Mouse (Mus musculus) CH12.LX (cell line): ENCODE measurements around the gene Gimap7. TPM values are rescaled to one million over a fixed set of nuclear protein-coding genes. Genes with fewer than 3 reads are reported as not detected.

Experiments used
- DNase-seq: peaks from one replicate; pipeline ENCODE4 v3.0.0-alpha.2; 2013; ENCODE audit errors: extremely low read depth
- H3K27ac ChIP-seq: 2 replicates; pipeline ENCODE4 v1.5.1; 2012; ENCODE audit warnings: low read depth, mild to moderate bottlenecking, control low read depth, moderate library complexity; ENCODE audit not compliant: insufficient read depth
- H3K27me3 ChIP-seq: replicated peaks from 2 replicates; pipeline ENCODE3; 2012; ENCODE audit warnings: inconsistent platforms
- H3K36me3 ChIP-seq, 2 experiments: replicated peaks in 1 of 2; 2 replicates each; pipeline versions ENCODE3 to v1.6.1; 2012; ENCODE audit warnings: inconsistent platforms in 1 of 2, low read length in 1 of 2, mild to moderate bottlenecking in 1 of 2, mixed read lengths in 1 of 2, moderate library complexity in 1 of 2; ENCODE audit not compliant: control insufficient read depth in 1 of 2, insufficient read depth in 1 of 2
- H3K4me1 ChIP-seq, 2 experiments: 2 replicates each; pipeline ENCODE4 v1.6.1; 2012; ENCODE audit warnings: inconsistent platforms in 1 of 2, moderate library complexity in 1 of 2; ENCODE audit not compliant: insufficient read depth in 2 of 2, control insufficient read depth in 1 of 2
- H3K4me2 ChIP-seq: 2 replicates; pipeline ENCODE4 v1.6.1; 2012; ENCODE audit warnings: low read depth, mild to moderate bottlenecking, control low read depth; ENCODE audit not compliant: poor library complexity, insufficient read depth, severe bottlenecking
- H3K4me3 ChIP-seq, 3 experiments: fragments of 150-350 bp in 1 of 3; sonication (generic) in 1 of 3; replicated peaks in 1 of 3; 2 replicates each; pipeline versions ENCODE3 to v1.5.1; 2011 to 2012; ENCODE audit warnings: low read depth in 2 of 3, low read length in 2 of 3, mild to moderate bottlenecking in 2 of 3, moderate library complexity in 2 of 3, control low read depth in 1 of 3, improper control_type of control experiment in 1 of 3, inconsistent platforms in 1 of 3, mixed read lengths in 1 of 3; ENCODE audit not compliant: poor library complexity in 1 of 3
- H3K79me2 ChIP-seq: replicated peaks from 2 replicates; pipeline ENCODE4 v1.6.1; 2012; ENCODE audit warnings: mild to moderate bottlenecking, moderate library complexity; ENCODE audit not compliant: control insufficient read depth, poor library complexity, insufficient read depth, severe bottlenecking; ENCODE audit errors: extremely low read depth
- H3K9ac ChIP-seq: 2 replicates; pipeline ENCODE4 v1.6.1; 2012; ENCODE audit warnings: low read depth, mild to moderate bottlenecking, control low read depth, moderate library complexity; ENCODE audit not compliant: insufficient read depth
- H3K9me3 ChIP-seq: replicated peaks from 2 replicates; pipeline ENCODE3; 2012; ENCODE audit warnings: low read length, inconsistent platforms, mixed read lengths
- BHLHE40 ChIP-seq: IDR thresholded peaks from 2 replicates; pipeline ENCODE4 v1.6.1; 2011; ENCODE audit warnings: mild to moderate bottlenecking, low read depth, low read length, improper control_type of control experiment
- CHD1 ChIP-seq: IDR thresholded peaks from 2 replicates; pipeline ENCODE4 v1.6.1; 2012; ENCODE audit warnings: low read depth, low read length, improper control_type of control experiment, inconsistent platforms
- CHD2 ChIP-seq: IDR thresholded peaks from 2 replicates; pipeline ENCODE4 v1.6.1; 2011; ENCODE audit warnings: low read length, improper control_type of control experiment
- CTCF ChIP-seq, 2 experiments: IDR thresholded peaks in 1 of 2; conservative IDR thresholded peaks in 1 of 2; 2 replicates each; pipeline ENCODE4 v1.5.1; 2011 to 2012; ENCODE audit warnings: low read depth in 2 of 2, low read length in 2 of 2, improper control_type of control experiment in 1 of 2, inconsistent platforms in 1 of 2, mild to moderate bottlenecking in 1 of 2, moderate library complexity in 1 of 2
- E2F4 ChIP-seq: IDR thresholded peaks from 2 replicates; pipeline ENCODE4 v1.6.1; 2011; ENCODE audit warnings: low read depth, low read length, improper control_type of control experiment; ENCODE audit not compliant: insufficient replicate concordance
- ELF1 ChIP-seq: IDR thresholded peaks from 2 replicates; pipeline ENCODE4 v1.6.1; 2014; ENCODE audit warnings: low read depth, mild to moderate bottlenecking, inconsistent platforms, low read length, improper control_type of control experiment
- EP300 ChIP-seq: IDR thresholded peaks from 2 replicates; pipeline ENCODE4 v1.6.1; 2011; ENCODE audit warnings: low read length, improper control_type of control experiment
- GABPA ChIP-seq: IDR thresholded peaks from 2 replicates; pipeline ENCODE4 v1.6.1; 2012; ENCODE audit warnings: low read depth, low read length, improper control_type of control experiment, inconsistent platforms; ENCODE audit not compliant: insufficient replicate concordance
- HCFC1 ChIP-seq: IDR thresholded peaks from 2 replicates; pipeline ENCODE4 v1.6.1; 2012; ENCODE audit warnings: low read depth, mild to moderate bottlenecking, inconsistent platforms, low read length, improper control_type of control experiment
- IRF4 ChIP-seq: IDR thresholded peaks from 2 replicates; pipeline ENCODE4 v1.6.1; 2014; ENCODE audit warnings: low read depth, mild to moderate bottlenecking, inconsistent platforms, low read length, improper control_type of control experiment
- JUN ChIP-seq: IDR thresholded peaks from 2 replicates; pipeline ENCODE4 v1.6.1; 2011; ENCODE audit warnings: low read depth, mild to moderate bottlenecking, low read length, improper control_type of control experiment, moderate library complexity; ENCODE audit not compliant: insufficient read depth
- JUND ChIP-seq: conservative IDR thresholded peaks from 2 replicates; pipeline ENCODE4 v1.6.1; 2011; ENCODE audit warnings: low read depth, low read length, improper control_type of control experiment
- KAT2A ChIP-seq: IDR thresholded peaks from 2 replicates; pipeline ENCODE4 v1.6.1; 2012; ENCODE audit warnings: low read length, improper control_type of control experiment, inconsistent platforms; ENCODE audit not compliant: insufficient replicate concordance
- MAFK ChIP-seq: IDR thresholded peaks from 2 replicates; pipeline ENCODE4 v1.6.1; 2011; ENCODE audit warnings: low read length, improper control_type of control experiment; ENCODE audit not compliant: insufficient replicate concordance
- MAX ChIP-seq: IDR thresholded peaks from 2 replicates; pipeline ENCODE4 v1.6.1; 2011; ENCODE audit warnings: low read length, improper control_type of control experiment
- MAZ ChIP-seq: IDR thresholded peaks from 2 replicates; pipeline ENCODE4 v1.6.1; 2012; ENCODE audit warnings: low read depth, mild to moderate bottlenecking, inconsistent platforms, low read length, improper control_type of control experiment, moderate library complexity
- MEF2A ChIP-seq: IDR thresholded peaks from 2 replicates; pipeline ENCODE4 v1.6.1; 2014; ENCODE audit warnings: low read depth, mild to moderate bottlenecking, inconsistent platforms, low read length, improper control_type of control experiment, borderline replicate concordance
- MXI1 ChIP-seq: IDR thresholded peaks from 2 replicates; pipeline ENCODE4 v1.6.1; 2011; ENCODE audit warnings: mild to moderate bottlenecking, low read depth, low read length, improper control_type of control experiment
- MYC ChIP-seq: IDR thresholded peaks from 2 replicates; pipeline ENCODE4 v1.6.1; 2011; ENCODE audit warnings: low read depth, mild to moderate bottlenecking, improper control_type of control experiment, low read length
- NELFE ChIP-seq: IDR thresholded peaks from 2 replicates; pipeline ENCODE4 v1.6.1; 2011; ENCODE audit warnings: low read depth, low read length, improper control_type of control experiment
- POLR2AphosphoS2 ChIP-seq: IDR thresholded peaks from 2 replicates; pipeline ENCODE4 v1.6.1; 2011; ENCODE audit warnings: low read depth, low read length, improper control_type of control experiment
- RAD21 ChIP-seq: IDR thresholded peaks from 2 replicates; pipeline ENCODE4 v1.6.1; 2011; ENCODE audit warnings: low read depth, mild to moderate bottlenecking, low read length, improper control_type of control experiment, moderate library complexity
- RCOR1 ChIP-seq: conservative IDR thresholded peaks from 2 replicates; pipeline ENCODE4 v1.6.1; 2012; ENCODE audit warnings: low read depth, mild to moderate bottlenecking, inconsistent platforms, low read length, improper control_type of control experiment
- SIN3A ChIP-seq: IDR thresholded peaks from 2 replicates; pipeline ENCODE4 v1.6.1; 2012; ENCODE audit warnings: low read length, improper control_type of control experiment, inconsistent platforms
- TBP ChIP-seq: conservative IDR thresholded peaks from 2 replicates; pipeline ENCODE4 v1.6.1; 2011; ENCODE audit warnings: low read depth, low read length, improper control_type of control experiment
- TCF12 ChIP-seq: IDR thresholded peaks from 2 replicates; pipeline ENCODE4 v1.6.1; 2014; ENCODE audit warnings: low read depth, mild to moderate bottlenecking, inconsistent platforms, low read length, improper control_type of control experiment
- UBTF ChIP-seq: IDR thresholded peaks from 2 replicates; pipeline ENCODE4 v1.6.1; 2012; ENCODE audit warnings: low read depth, mild to moderate bottlenecking, inconsistent platforms, low read length, improper control_type of control experiment, moderate library complexity
- ZC3H11A ChIP-seq: IDR thresholded peaks from 2 replicates; pipeline ENCODE4 v1.6.1; 2012; ENCODE audit warnings: low read depth, mild to moderate bottlenecking, inconsistent platforms, low read length, improper control_type of control experiment
- ZKSCAN1 ChIP-seq: IDR thresholded peaks from 2 replicates; pipeline ENCODE4 v1.6.1; 2012; ENCODE audit warnings: low read depth, inconsistent platforms, low read length, improper control_type of control experiment, borderline replicate concordance
- ZMIZ1 ChIP-seq: IDR thresholded peaks from 2 replicates; pipeline ENCODE4 v1.6.1; 2012; ENCODE audit warnings: low read depth, mild to moderate bottlenecking, inconsistent platforms, low read length, improper control_type of control experiment
- ZNF384 ChIP-seq: IDR thresholded peaks from 2 replicates; pipeline ENCODE4 v1.6.1; 2012; ENCODE audit warnings: low read depth, low read length, improper control_type of control experiment, inconsistent platforms
- dilution Hi-C: fragments of 300-500 bp; cut with MboI; formaldehyde crosslinking; loops from 2 replicates; pipeline ENCODE4 v1.14.3; 2020; ENCODE audit warnings: low sequenced_read_pairs; ENCODE audit not compliant: extremely low pct_unique_long_range_greater_than_20kb, extremely low pct_ligation_motif_present
- in situ Hi-C: fragments of 300-500 bp; cut with MboI; formaldehyde crosslinking; loops from 3 replicates; pipeline ENCODE4 v1.14.3; 2019; ENCODE audit warnings: low sequenced_read_pairs, low pct_ligation_motif_present, low pct_unique_long_range_greater_than_20kb, mixed read lengths
- polyA plus RNA-seq: library from polyadenylated mRNA; unstranded; fragments of >175 nt; gene quantifications from 2 replicates; pipeline ENCODE4 v1.2.1, GENCODE M21; 2012; ENCODE audit warnings: low read depth; ENCODE audit not compliant: insufficient read length
- total RNA-seq, 2 experiments: library from RNA; depleted of rRNA; stranded (reverse); fragments of 300-350 nt in 1 of 2; fragments of >200 nt in 1 of 2; gene quantifications; 2 replicates each; pipeline ENCODE4 v1.2.3; 2012 to 2014

The Gimap7 gene
- total and polyA plus RNA-seq, 3 experiments, result 4.2 to 14.5 (median 7.0) TPM

DNA sequence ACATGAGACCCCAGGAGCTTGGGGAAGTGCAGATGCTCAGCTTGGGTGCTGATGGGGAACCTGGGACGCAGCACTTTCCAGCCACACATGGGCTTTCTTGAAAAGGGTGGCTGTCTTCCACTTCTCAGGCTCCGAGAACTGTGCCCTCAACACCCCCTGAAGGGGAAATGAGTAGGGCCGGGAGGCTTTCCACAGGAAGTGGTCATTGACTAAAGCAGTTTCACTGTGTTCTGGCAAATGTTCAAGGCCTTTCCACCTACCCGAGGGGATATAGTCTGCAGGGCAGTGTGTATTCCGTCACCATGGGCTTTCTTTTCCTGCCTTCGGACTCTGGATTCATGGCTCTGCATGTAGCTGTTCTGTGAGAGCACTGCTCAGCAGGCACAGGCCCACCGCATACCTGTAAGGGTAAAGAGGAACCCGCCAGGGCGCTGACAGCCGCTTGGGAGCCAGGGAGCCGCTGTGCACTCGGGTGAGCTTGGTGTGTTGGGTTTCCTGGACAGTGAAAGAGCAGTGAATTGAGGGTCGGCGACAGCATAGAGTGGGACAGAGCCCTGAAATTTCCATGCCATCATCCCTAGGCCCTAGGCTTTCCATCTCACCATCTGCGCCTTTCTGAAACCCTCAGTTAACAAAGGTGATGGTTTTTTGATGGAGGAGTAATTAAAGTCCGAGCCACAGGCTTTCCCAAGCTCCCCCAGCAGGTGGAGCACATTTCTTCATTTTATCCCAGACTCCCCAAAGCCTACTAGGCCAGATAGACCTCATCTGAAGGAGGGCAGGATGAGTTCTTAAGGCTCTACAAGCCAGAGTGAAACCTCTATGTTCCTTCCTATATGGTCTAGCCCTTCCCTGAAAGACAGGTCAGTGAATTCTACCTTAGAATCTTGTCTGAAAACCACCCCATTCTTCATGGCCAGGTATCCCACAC lies 27.8 kb downstream of the Gimap7 start, which contains the start of gene Gimap5 (continued):
- peak; percentile 73; the same call in 1 of the 2 replicates for TF ChIP-seq JUND

DNA sequence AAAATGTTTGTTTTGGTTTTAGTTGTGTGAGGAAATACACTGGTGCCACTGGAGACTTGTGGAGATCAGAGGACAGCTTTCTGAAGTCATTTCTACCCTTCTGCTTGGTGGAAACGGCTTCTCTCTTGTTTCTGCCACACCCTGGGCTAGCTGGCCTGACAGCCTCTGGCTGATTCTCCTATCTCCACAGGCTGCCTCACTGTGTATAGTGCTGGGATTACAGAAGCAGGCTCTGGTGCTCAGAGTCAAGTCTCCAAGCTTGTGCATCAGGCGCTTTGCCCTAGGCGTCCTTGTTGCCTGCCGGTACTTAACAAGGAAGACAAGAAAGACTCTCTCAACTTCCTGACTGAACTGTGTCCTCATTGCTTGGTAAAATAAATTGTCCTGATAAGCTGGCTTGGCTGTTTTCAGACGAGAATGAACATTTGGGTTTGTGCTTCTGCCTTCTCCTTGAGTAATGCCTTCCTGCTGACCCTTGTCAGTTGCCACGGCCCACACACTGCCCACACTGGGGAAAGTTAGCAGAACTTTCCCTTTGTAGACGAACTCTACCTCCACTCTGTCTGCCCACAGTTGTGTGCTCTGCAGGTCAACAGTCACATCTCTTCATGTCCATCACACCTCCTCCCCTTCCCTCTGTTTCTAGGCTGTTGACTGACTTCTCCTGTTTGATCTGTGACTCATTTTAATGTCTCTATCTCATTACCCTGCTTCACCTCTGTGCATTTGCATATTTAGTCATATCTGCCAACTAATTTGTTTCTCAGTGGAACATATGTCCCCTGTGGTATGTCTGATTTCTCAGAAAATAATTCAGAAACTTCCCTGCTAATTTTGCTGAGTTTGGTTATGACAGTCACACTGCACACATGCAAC lies 28.9 kb downstream of the Gimap7 start:
- Histone ChIP-seq H3K27me3 (no peaks in the 10 kb centered on the region), H3K4me1 (peaks cover 7 to 46% of the 10 kb centered on the region in 2 experiments), H3K27ac (peak overlapping the region; percentile 100), H3K9ac (peak overlapping the region; percentile 89), H3K4me2 (peak overlapping the region; percentile 65), H3K9me3 (peaks cover 17% of the 10 kb centered on the region), H3K79me2 (peaks cover 29% of the 10 kb centered on the region), H3K4me3 (peak overlapping the region; percentile 58 to 90 (median 62)), H3K36me3 (peaks cover 35 to 38% of the 10 kb centered on the region in 2 experiments)
- dilution Hi-C loops, result no loop called here
- DNase-seq, result peak; percentile 94
- in situ Hi-C loops, result no loop called here
- peak; percentile 96 for TF ChIP-seq SIN3A
- no peak; the same call in 1 of the 2 replicates for TF ChIP-seq HCFC1
- peak; percentile 100 for TF ChIP-seq IRF4
- peak; percentile 49; the same call in 1 of the 2 replicates for TF ChIP-seq CHD1
- peak; percentile 90 for TF ChIP-seq RCOR1
- peak; percentile 91; the same call in 1 of the 2 replicates for TF ChIP-seq POLR2AphosphoS2
- peak; percentile 84 for TF ChIP-seq MAZ
- peak; percentile 95 for TF ChIP-seq MAFK
- TF ChIP-seq EP300, result peak; percentile 100
- 0 out of 4 replicates have a peak, but pooled peaks of 1 of the 2 experiments have one; percentile 5 for TF ChIP-seq CTCF (conservative IDR thresholded peaks at IDR 0.05 in 1 of 2, IDR thresholded peaks at IDR 0.05 in 1 of 2; ENCODE audit: low read depth in 2 of 2, low read length in 2 of 2)
- peak; percentile 90 for TF ChIP-seq BHLHE40
- 0 out of 2 replicates have a peak, but pooled peaks have one; percentile 68 for TF ChIP-seq KAT2A
- 0 out of 2 replicates have a peak, but pooled peaks have one; percentile 60 for TF ChIP-seq E2F4
- TF ChIP-seq MAX, result peak; percentile 83
- TF ChIP-seq JUND, result peak; percentile 99
- no peak; the same call in 1 of the 2 replicates for TF ChIP-seq RAD21
- TF ChIP-seq ZKSCAN1, result no peak
- TF ChIP-seq MYC, result peak; percentile 85
- peak; percentile 98 for TF ChIP-seq JUN
- TF ChIP-seq ZC3H11A, result no peak
- TF ChIP-seq ELF1, result peak; percentile 24; the same call in 1 of the 2 replicates
- TF ChIP-seq TBP, result peak; percentile 95
- peak; percentile 95 for TF ChIP-seq ZMIZ1
- peak; percentile 97 for TF ChIP-seq MEF2A
- TF ChIP-seq GABPA, result no peak
- TF ChIP-seq MXI1, result peak; percentile 74; the same call in 1 of the 2 replicates
- peak; percentile 84 for TF ChIP-seq NELFE
- TF ChIP-seq UBTF, result no peak
- TF ChIP-seq ZNF384, result peak; percentile 49; the same call in 1 of the 2 replicates
- peak; percentile 91 for TF ChIP-seq CHD2
- peak; percentile 99 for TF ChIP-seq TCF12
